Mouse (Mus musculus) G1E (cell line): ENCODE results near the gene P2rx4. TPM values are rescaled to one million over a fixed set of nuclear protein-coding genes. Genes with fewer than 3 reads are reported as not detected.
A peak's percentile ranks its signal among the peaks of the same experiment; 100 is the strongest.

ENCODE experiments used
- ATAC-seq: 2 replicates; pipeline ENCODE4 v1.8.0; 2016; ENCODE audit warnings: mild to moderate bottlenecking; ENCODE audit not compliant: insufficient number of reproducible peaks, poor library complexity, low FRiP score, severe bottlenecking; ENCODE audit errors: extremely low read depth
- DNase-seq: peaks from one replicate; pipeline ENCODE4 v3.0.0; 2012; ENCODE audit warnings: low spot score
- H3K27me3 ChIP-seq: 2 replicates; pipeline ENCODE4 v1.6.1; 2012; ENCODE audit warnings: mild to moderate bottlenecking, low read length, inconsistent platforms; ENCODE audit not compliant: insufficient read depth
- H3K36me3 ChIP-seq: replicated peaks from 2 replicates; pipeline ENCODE3; 2012; ENCODE audit warnings: mild to moderate bottlenecking, inconsistent platforms
- H3K4me1 ChIP-seq: 2 replicates; pipeline ENCODE4 v1.6.1; 2012; ENCODE audit warnings: low read depth, low read length, inconsistent platforms, mixed read lengths; ENCODE audit not compliant: insufficient read depth
- H3K4me3 ChIP-seq: 2 replicates; pipeline ENCODE4 v1.5.1; 2012; ENCODE audit warnings: low read depth, mild to moderate bottlenecking, inconsistent platforms, low read length, moderate library complexity, mixed read lengths
- H3K9me3 ChIP-seq: replicated peaks from 2 replicates; pipeline ENCODE4 v1.6.1; 2012; ENCODE audit warnings: inconsistent platforms
- CTCF ChIP-seq: IDR thresholded peaks from 2 replicates; pipeline ENCODE4 v1.5.1; 2012; ENCODE audit warnings: low read depth, low read length, inconsistent platforms, mixed read lengths
- GATA1 ChIP-seq: IDR thresholded peaks from 2 replicates; pipeline ENCODE4 v1.6.1; 2012; ENCODE audit warnings: borderline replicate concordance, low read length, inconsistent platforms, mixed read lengths
- GATA2 ChIP-seq: IDR thresholded peaks from 2 replicates; pipeline ENCODE4 v1.6.1; 2012; ENCODE audit warnings: low read depth, low read length, inconsistent platforms, borderline replicate concordance
- POLR2AphosphoS5 ChIP-seq: IDR thresholded peaks from 2 replicates; pipeline ENCODE4 v1.6.1; 2012; ENCODE audit warnings: low read depth, low read length, inconsistent platforms; ENCODE audit not compliant: insufficient replicate concordance
- TAL1 ChIP-seq: conservative IDR thresholded peaks from 2 replicates; pipeline ENCODE4 v1.6.1; 2012; ENCODE audit warnings: low read depth, low read length, inconsistent platforms, mixed read lengths
- polyA plus RNA-seq: library from polyadenylated mRNA; stranded (reverse); fragments of >175 nt; gene quantifications from 2 replicates; pipeline ENCODE4 v1.2.3, GENCODE M21; 2012
- total RNA-seq, 2 experiments: library from RNA; stranded (forward) in 1 of 2; stranded (reverse) in 1 of 2; fragments of 200-1000 nt in 1 of 2; fragments of >200 nt in 1 of 2; fragmentation: Nextera tagmentation in 1 of 2; gene quantifications; 2 replicates each; pipeline ENCODE4 v1.2.3; 2014 to 2017

Gene P2rx4
- total and polyA plus RNA-seq, 3 experiments = 12.1 to 61.2 (median 44.0) TPM

- H3K9me3 ChIP-seq = no peaks in the 10 kb centered on the region
- H3K27me3 ChIP-seq = no peaks in the 10 kb centered on the region
- peaks cover 5% of the 10 kb centered on the region for H3K4me1 ChIP-seq
- no peak overlapping the region for H3K4me3 ChIP-seq
- DNase-seq = no peak
- TF ChIP-seq TAL1 = no peak
- no peak for TF ChIP-seq CTCF
- TF ChIP-seq POLR2AphosphoS5 = no peak
- no peak for TF ChIP-seq GATA2
- TF ChIP-seq GATA1 = no peak
- H3K36me3 ChIP-seq = peaks cover 75% of the 10 kb centered on the region
- no peak for ATAC-seq
Observed at GRCm38 (mm10) chr5:122727096-122727495, 19.8 kb downstream of the P2rx4 start.

GRCm38 (mm10) chr5:122730776-122731175 is 23.4 kb downstream of the P2rx4 start:
- peaks cover 70% of the 10 kb centered on the region for H3K36me3 ChIP-seq
- no peak overlapping the region for H3K4me3 ChIP-seq
- no peak for ATAC-seq
- no peaks in the 10 kb centered on the region for H3K9me3 ChIP-seq
- H3K27me3 ChIP-seq = no peaks in the 10 kb centered on the region
- DNase-seq = no peak
- TF ChIP-seq CTCF (no peak), POLR2AphosphoS5 (no peak), GATA1 (no peak), TAL1 (no peak), GATA2 (no peak)
- H3K4me1 ChIP-seq = peaks cover 5% of the 10 kb centered on the region; the same call in 1 of the 2 replicates

GRCm38 (mm10) chr5:122731321-122731720 is 24.0 kb downstream of the P2rx4 start:
- no peaks in the 10 kb centered on the region for H3K27me3 ChIP-seq

DNA sequence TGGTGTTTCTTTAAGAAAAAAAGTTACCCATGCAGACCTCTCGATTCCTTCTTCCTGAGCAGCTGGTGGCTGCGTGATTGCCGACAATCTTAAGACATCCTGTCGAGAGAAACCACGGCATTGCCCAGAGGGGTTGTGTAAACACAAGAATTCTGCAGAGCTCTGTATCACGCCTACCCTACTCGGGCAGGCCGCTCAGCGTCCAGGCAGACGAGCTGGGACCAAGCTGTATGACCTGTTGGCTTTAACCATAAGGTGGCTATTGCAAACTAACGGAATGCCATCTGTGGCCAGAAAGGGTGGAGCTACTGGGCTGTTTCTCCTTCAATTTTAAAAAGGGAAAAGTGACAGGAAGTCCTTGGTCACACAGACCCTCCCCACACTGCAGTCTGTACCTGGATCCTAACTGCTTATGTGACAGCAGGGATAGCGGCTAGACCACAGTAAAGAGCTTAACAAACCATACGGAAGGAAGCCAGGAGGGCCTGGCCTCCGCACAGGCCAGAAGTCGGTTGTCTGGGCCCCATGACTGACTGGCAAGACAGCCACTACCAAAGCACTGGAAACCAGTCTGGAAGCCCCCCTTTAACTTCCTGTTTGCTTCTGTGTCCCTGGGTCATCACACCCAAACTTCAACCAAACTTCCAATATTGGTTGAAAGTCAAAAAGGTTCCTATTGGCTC is 24.8 kb downstream of the P2rx4 start:
- H3K27me3 ChIP-seq = no peaks in the 10 kb centered on the region
- no peak overlapping the region for H3K4me3 ChIP-seq
- DNase-seq (no peak), ATAC-seq (no peak)
- H3K4me1 ChIP-seq = no peaks in the 10 kb centered on the region; the same call in 1 of the 2 replicates
- no peak for TF ChIP-seq CTCF
- TF ChIP-seq TAL1 = no peak
- no peak for TF ChIP-seq GATA2
- no peak for TF ChIP-seq POLR2AphosphoS5
- no peak for TF ChIP-seq GATA1
- H3K36me3 ChIP-seq = peaks cover 71% of the 10 kb centered on the region
- no peaks in the 10 kb centered on the region for H3K9me3 ChIP-seq

More at GRCm38 (mm10) chr5:122731321-122731720, 24.0 kb downstream of the P2rx4 start:
- ATAC-seq (no peak), DNase-seq (peak; percentile 56)
- Histone ChIP-seq H3K4me3 (no peak overlapping the region), H3K9me3 (no peaks in the 10 kb centered on the region), H3K36me3 (peaks cover 72% of the 10 kb centered on the region), H3K4me1 (no peaks in the 10 kb centered on the region; the same call in 1 of the 2 replicates)
- TF ChIP-seq GATA1 (no peak), GATA2 (no peak), POLR2AphosphoS5 (no peak), CTCF (peak; percentile 94)

DNA sequence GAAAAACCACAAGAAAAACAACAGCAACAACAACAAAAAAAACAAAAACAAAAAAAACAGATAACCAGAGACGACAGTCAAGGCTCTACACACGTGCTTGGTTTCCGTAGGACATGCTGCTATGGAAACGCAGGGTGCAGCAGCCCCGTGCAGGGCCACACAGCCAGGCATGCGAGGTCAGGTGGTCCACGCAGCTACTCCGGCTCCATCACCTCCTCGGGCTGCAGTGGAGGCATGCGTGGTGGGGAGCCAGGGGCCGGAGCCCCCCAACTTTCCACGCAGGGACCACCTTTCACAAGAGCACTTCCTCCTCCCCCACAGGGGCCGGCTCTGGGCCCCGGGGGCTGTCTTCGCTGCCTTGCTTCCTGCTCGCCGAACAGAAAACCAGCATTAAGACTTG is 26.5 kb downstream of the P2rx4 start:
- H3K27me3 ChIP-seq = no peaks in the 10 kb centered on the region
- no peak for ATAC-seq
- H3K4me1 ChIP-seq = no peaks in the 10 kb centered on the region; the same call in 1 of the 2 replicates
- no peak for TF ChIP-seq CTCF
- TF ChIP-seq POLR2AphosphoS5 = no peak
- no peak for TF ChIP-seq GATA1
- TF ChIP-seq GATA2 = no peak
- no peak for TF ChIP-seq TAL1
- H3K9me3 ChIP-seq = no peaks in the 10 kb centered on the region
- H3K36me3 ChIP-seq = peaks cover 59% of the 10 kb centered on the region
- no peak for DNase-seq
- no peak overlapping the region for H3K4me3 ChIP-seq

GRCm38 (mm10) chr5:122735853-122736252 is 28.5 kb downstream of the P2rx4 start:
- no peak for TF ChIP-seq GATA1
- H3K9me3 ChIP-seq = no peaks in the 10 kb centered on the region
- DNase-seq (no peak), ATAC-seq (no peak)
- H3K27me3 ChIP-seq = no peaks in the 10 kb centered on the region
- no peak overlapping the region for H3K4me3 ChIP-seq
- peaks cover 57% of the 10 kb centered on the region for H3K36me3 ChIP-seq
- H3K4me1 ChIP-seq = peaks cover 1% of the 10 kb centered on the region

DNA sequence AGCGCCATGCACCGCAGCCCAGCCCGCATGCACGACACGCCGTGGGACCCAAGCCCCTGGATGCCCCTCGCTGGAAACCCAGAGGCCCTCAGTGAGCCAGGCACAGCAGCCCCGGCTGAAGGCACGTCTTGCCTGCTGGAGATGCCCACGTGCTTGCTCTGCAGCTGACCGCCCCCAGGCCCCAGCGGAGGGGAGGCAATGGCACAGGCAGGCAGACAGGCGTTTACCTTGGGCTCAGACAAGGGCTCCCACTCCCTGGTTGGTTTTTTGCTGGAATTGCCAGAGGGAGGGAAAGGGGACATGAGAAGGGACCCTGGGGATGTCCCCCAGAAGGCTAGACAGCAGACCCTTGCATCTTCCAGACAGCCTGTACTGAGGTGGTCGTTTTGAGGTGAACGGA is 29.4 kb downstream of the P2rx4 start:
- peaks cover 6% of the 10 kb centered on the region for H3K4me1 ChIP-seq
- no peak for DNase-seq
- H3K9me3 ChIP-seq = no peaks in the 10 kb centered on the region
- TF ChIP-seq GATA2 (no peak), GATA1 (no peak), CTCF (no peak), TAL1 (no peak), POLR2AphosphoS5 (no peak)
- no peaks in the 10 kb centered on the region for H3K27me3 ChIP-seq
- peaks cover 62% of the 10 kb centered on the region for H3K36me3 ChIP-seq
- H3K4me3 ChIP-seq = no peak overlapping the region
- ATAC-seq = no peak
